Comparison of ENCODE assay signal across 22 mouse cellular contexts in the genomic region with DNA sequence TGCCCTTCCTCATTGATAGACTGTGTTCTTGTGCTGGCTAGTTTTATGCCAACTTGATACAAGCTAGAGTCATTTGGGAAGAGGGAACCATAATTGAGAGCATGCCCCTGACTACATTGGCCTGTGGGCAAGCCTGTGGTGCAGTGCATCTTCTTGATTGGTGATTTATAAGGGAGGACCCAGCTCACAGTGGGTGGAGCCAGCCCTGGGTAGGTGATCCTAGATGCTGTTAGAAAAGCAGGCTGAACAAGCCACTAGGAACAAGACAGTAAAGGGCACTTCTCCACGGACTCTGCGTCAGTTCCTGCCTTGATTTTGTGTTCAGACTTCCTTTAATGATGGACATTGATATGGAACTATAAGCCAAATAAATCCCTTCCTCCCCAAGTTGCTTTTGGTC.
A peak's percentile ranks its signal among the peaks of the same experiment; 100 is the strongest.
DNase-seq lines count a peak whose midpoint lies in the region; ATAC-seq and TF ChIP-seq lines count a peak whose summit lies in the region.
"Had no signal": no experiment of that assay in that cellular context is flagged by ENCODE, and none has a peak within 500 bp of the region (broad histone marks: within the 10 kb centered on the region; RNA-seq: fewer than 3 reads in every experiment).

No protein-coding gene starts in this region.

- no peaks in the 10 kb centered on the region for H3K36me3 ChIP-seq in heart, embryonic 10.5 days
- no peaks in the 10 kb centered on the region for H3K36me3 ChIP-seq in midbrain, embryonic 11.5 days (ENCODE audit: control insufficient read depth, insufficient read depth, low read length)
- H3K36me3 ChIP-seq in midbrain, embryonic 14.5 days (ENCODE audit: control insufficient read depth, insufficient read depth, low read length), result no peaks in the 10 kb centered on the region
- H3K36me3 ChIP-seq in stomach, postnatal 0 days (ENCODE audit: control insufficient read depth, insufficient read depth, low read length), result no peaks in the 10 kb centered on the region
- H3K36me3 ChIP-seq: embryonic facial prominence, embryonic 13.5 days; embryonic facial prominence, embryonic 15.5 days; forebrain, embryonic 10.5 days; forebrain, embryonic 12.5 days had no signal

- no peaks in the 10 kb centered on the region for H3K9me3 ChIP-seq in heart, embryonic 10.5 days
- no peaks in the 10 kb centered on the region for H3K9me3 ChIP-seq in midbrain, embryonic 11.5 days (ENCODE audit: control insufficient read depth, low read length)
- H3K9me3 ChIP-seq in midbrain, embryonic 14.5 days (ENCODE audit: control insufficient read depth, low read length), result no peaks in the 10 kb centered on the region
- no peaks in the 10 kb centered on the region for H3K9me3 ChIP-seq in stomach, postnatal 0 days (ENCODE audit: control insufficient read depth, low read length)
- H3K9me3 ChIP-seq: embryonic facial prominence, embryonic 13.5 days; embryonic facial prominence, embryonic 15.5 days; forebrain, embryonic 10.5 days; forebrain, embryonic 12.5 days had no signal

- intact Hi-C loops in heart, postnatal 36 days (cut with DNase I), result no loop called here

- H3K4me1 ChIP-seq in heart, embryonic 10.5 days, result peaks cover 36% of the 10 kb centered on the region
- H3K4me1 ChIP-seq in midbrain, embryonic 11.5 days (ENCODE audit: control insufficient read depth, insufficient read depth, low read length), result peaks cover 1% of the 10 kb centered on the region; the same call in 1 of the 2 replicates
- no peaks in the 10 kb centered on the region for H3K4me1 ChIP-seq in midbrain, embryonic 14.5 days (ENCODE audit: control insufficient read depth, insufficient read depth, low read length)
- 0 out of 2 replicates have a peak, but pooled peaks cover 2% of the 10 kb centered on the region for H3K4me1 ChIP-seq in stomach, postnatal 0 days (replicated peaks; ENCODE audit: control insufficient read depth, insufficient read depth)

- no peak for TF ChIP-seq EP300 in stomach, postnatal 0 days (optimal IDR thresholded peaks at IDR 0.05)

- H3K27me3 ChIP-seq in heart, embryonic 10.5 days (ENCODE audit: insufficient read depth, poor library complexity, severe bottlenecking), result no peaks in the 10 kb centered on the region
- no peaks in the 10 kb centered on the region for H3K27me3 ChIP-seq in midbrain, embryonic 11.5 days (ENCODE audit: control insufficient read depth, insufficient read depth, low read length)
- no peaks in the 10 kb centered on the region for H3K27me3 ChIP-seq in midbrain, embryonic 14.5 days (ENCODE audit: control insufficient read depth, insufficient read depth, low read length)
- H3K27me3 ChIP-seq in stomach, postnatal 0 days (ENCODE audit: control insufficient read depth, insufficient read depth, low read length), result no peaks in the 10 kb centered on the region
- H3K27me3 ChIP-seq: embryonic facial prominence, embryonic 13.5 days; embryonic facial prominence, embryonic 15.5 days; forebrain, embryonic 12.5 days had no signal

- 87% methylated on average over 2 of the region's 2 CpGs for WGBS in heart, embryonic 10.5 days
- WGBS in midbrain, embryonic 11.5 days, result 91% methylated on average over 2 of the region's 2 CpGs
- 93% methylated on average over 2 of the region's 2 CpGs for WGBS in midbrain, embryonic 14.5 days
- 75% methylated on average over 2 of the region's 2 CpGs for WGBS in stomach, postnatal 0 days

- no peak for ATAC-seq in midbrain, embryonic 11.5 days (ENCODE audit: low FRiP score)
- no peak for ATAC-seq in midbrain, embryonic 14.5 days (ENCODE audit: low FRiP score, low TSS enrichment)
- peak; percentile 58 for ATAC-seq in stomach, postnatal 0 days (ENCODE audit: low FRiP score, low TSS enrichment)
- no peak for ATAC-seq in inflammation-experienced regulatory T-cells, adult 6 months
- ATAC-seq: forebrain, embryonic 14.5 days had no signal

- no peak for TF ChIP-seq CTCF in stomach, postnatal 0 days (IDR thresholded peaks at IDR 0.05; ENCODE audit: low read depth)

- no peak overlapping the region for H3K9ac ChIP-seq in midbrain, embryonic 11.5 days (ENCODE audit: low read length)
- H3K9ac ChIP-seq in midbrain, embryonic 14.5 days (replicated peaks; ENCODE audit: low read length), result no peak overlapping the region
- H3K9ac ChIP-seq in stomach, postnatal 0 days (ENCODE audit: low read length), result no peak overlapping the region
- H3K9ac ChIP-seq: embryonic facial prominence, embryonic 13.5 days; embryonic facial prominence, embryonic 15.5 days; forebrain, embryonic 12.5 days had no signal

- peak; percentile 22 for DNase-seq in heart, embryonic 10.5 days (ENCODE audit: low spot score)
- DNase-seq in heart, postnatal 36 days, result no peak
- DNase-seq in midbrain, embryonic 11.5 days (ENCODE audit: low spot score, missing footprints), result peak; percentile 21
- DNase-seq in midbrain, embryonic 14.5 days, result no peak
- DNase-seq in stomach, postnatal 0 days (ENCODE audit: low spot score), result no peak
- DNase-seq: adrenal gland, adult 2 months; adrenal gland, postnatal 10 days; adrenal gland, postnatal 25 days; cerebellum, adult 11 months; cerebellum, adult 18-20 months; cerebellum, adult 8-10 months; cerebellum, adult 9-11 months; cerebellum, postnatal 14 days; cerebellum, postnatal 36 days; embryo, embryonic 11 days had no signal

- no peak overlapping the region for H3K27ac ChIP-seq in heart, embryonic 10.5 days
- H3K27ac ChIP-seq in midbrain, embryonic 11.5 days (ENCODE audit: low read depth, low read length), result no peak overlapping the region
- no peak overlapping the region for H3K27ac ChIP-seq in midbrain, embryonic 14.5 days (replicated peaks; ENCODE audit: low read depth, low read length)
- H3K27ac ChIP-seq in stomach, postnatal 0 days (replicated peaks), result no peak overlapping the region
- H3K27ac ChIP-seq: embryonic facial prominence, embryonic 13.5 days; embryonic facial prominence, embryonic 15.5 days; forebrain, embryonic 12.5 days had no signal

- H3K4me3 ChIP-seq in heart, embryonic 10.5 days, result no peak overlapping the region
- no peak overlapping the region for H3K4me3 ChIP-seq in midbrain, embryonic 11.5 days (ENCODE audit: low read depth, low read length)
- H3K4me3 ChIP-seq in midbrain, embryonic 14.5 days (replicated peaks; ENCODE audit: low read depth, low read length), result no peak overlapping the region
- no peak overlapping the region for H3K4me3 ChIP-seq in stomach, postnatal 0 days (ENCODE audit: low read depth, low read length)
- H3K4me3 ChIP-seq: embryonic facial prominence, embryonic 13.5 days; embryonic facial prominence, embryonic 15.5 days; erythroblast, embryonic 14.5 days; forebrain, embryonic 10.5 days; forebrain, embryonic 12.5 days had no signal

- no peak overlapping the region for H3K4me2 ChIP-seq in midbrain, embryonic 11.5 days
- H3K4me2 ChIP-seq in midbrain, embryonic 14.5 days (ENCODE audit: low read length), result no peak overlapping the region
- H3K4me2 ChIP-seq in stomach, postnatal 0 days (replicated peaks; ENCODE audit: low read depth), result no peak overlapping the region
- H3K4me2 ChIP-seq: embryonic facial prominence, embryonic 13.5 days; embryonic facial prominence, embryonic 15.5 days; forebrain, embryonic 12.5 days had no signal

Comparison
In these comparisons a context has a peak if more than half of its experiments do, and no peak if none do; other contexts are left out.
1. DNase-seq: peak in heart, embryonic 10.5 days (single experiment) and midbrain, embryonic 11.5 days (single experiment); none in heart, postnatal 36 days (0 of 2), midbrain, embryonic 14.5 days (single experiment) and stomach, postnatal 0 days (single experiment).